Mouse (Mus musculus) lung, embryonic 15.5 days (tissue): Measurements from ENCODE around the gene Ckap2l. TPM values are rescaled to one million over a fixed set of nuclear protein-coding genes. Genes with fewer than 3 reads are reported as not detected.

ENCODE experiments used
- ATAC-seq: fragments of 200-750 bp; cut with Nextera tagmentation; 2 replicates; pipeline ENCODE4 v1.8.0; 2017; ENCODE audit warnings: moderate number of reproducible peaks, borderline replicate concordance; ENCODE audit not compliant: low FRiP score, low TSS enrichment; ENCODE audit errors: extremely low read depth
- H3K27ac ChIP-seq: fragments of 300-500 bp; sonication (generic); 2 replicates; pipeline ENCODE4 v1.5.1; 2015; ENCODE audit warnings: moderate library complexity, mild to moderate bottlenecking, inconsistent platforms
- H3K27me3 ChIP-seq: fragments of 300-500 bp; sonication (generic); 2 replicates; pipeline ENCODE4 v1.6.1; 2015; ENCODE audit warnings: inconsistent platforms
- H3K36me3 ChIP-seq: fragments of 300-500 bp; sonication (generic); 2 replicates; pipeline ENCODE4 v1.6.1; 2015; ENCODE audit warnings: inconsistent platforms
- H3K4me1 ChIP-seq: fragments of 300-500 bp; sonication (generic); 2 replicates; pipeline ENCODE4 v1.6.1; 2015; ENCODE audit warnings: inconsistent platforms
- H3K4me2 ChIP-seq: fragments of 300-500 bp; sonication (generic); 2 replicates; pipeline ENCODE4 v1.6.1; 2015; ENCODE audit warnings: inconsistent platforms, mild to moderate bottlenecking, moderate library complexity
- H3K4me3 ChIP-seq: fragments of 300-500 bp; sonication (generic); 2 replicates; pipeline ENCODE4 v1.5.1; 2015; ENCODE audit warnings: mild to moderate bottlenecking, inconsistent platforms
- H3K9ac ChIP-seq: fragments of 300-500 bp; sonication (generic); 2 replicates; pipeline ENCODE4 v1.6.1; 2015; ENCODE audit warnings: inconsistent platforms
- H3K9me3 ChIP-seq: fragments of 300-500 bp; sonication (generic); 2 replicates; pipeline ENCODE4 v1.6.1; 2016; ENCODE audit warnings: inconsistent platforms
- WGBS: fragments of 180-500 bp; shearing (Covaris S2); methylation state at CpG from one replicate; pipeline ENCODE4 v1.1.7; 2015; 5-methylcytosine and 5-hydroxymethylcytosine counted together
- polyA plus RNA-seq: library from polyadenylated mRNA; unstranded; fragments of >200 nt; fragmentation: Nextera tagmentation; extraction: Ambion mirVana; gene quantifications from 2 replicates; pipeline ENCODE4 v1.2.1, GENCODE M21; 2015

Gene Ckap2l
- polyA plus RNA-seq, 1 experiment from 2014 or later, result 50.0 TPM

DNA sequence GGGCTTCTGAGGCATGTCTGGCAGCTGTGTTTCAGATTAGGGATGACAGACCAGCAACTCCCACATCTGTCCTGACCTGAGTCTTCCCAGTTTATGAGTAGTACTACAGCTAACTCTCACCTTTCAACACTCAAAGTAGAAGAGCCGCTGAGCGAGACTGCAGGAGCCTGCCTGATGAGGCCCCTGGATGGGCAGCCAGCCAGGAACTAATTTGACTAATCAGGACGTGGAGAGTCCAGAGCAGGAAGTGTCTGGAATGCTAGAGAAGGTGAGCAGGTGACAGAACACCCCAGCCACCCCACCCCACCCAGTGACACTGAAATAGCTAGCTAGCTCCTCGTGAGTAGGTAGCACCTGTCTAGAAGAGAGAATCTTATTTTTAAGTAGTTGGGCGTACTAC, 51.4 kb downstream of the Ckap2l start:
- H3K9ac ChIP-seq, result no peak overlapping the region
- no peak overlapping the region for H3K27ac ChIP-seq
- WGBS, result 39% methylated on average over 5 of the region's 5 CpGs
- H3K36me3 ChIP-seq, result no peaks in the 10 kb centered on the region
- no peak overlapping the region for H3K4me3 ChIP-seq
- peaks cover 9% of the 10 kb centered on the region; the same call in 1 of the 2 replicates for H3K4me1 ChIP-seq
- H3K4me2 ChIP-seq, result no peak overlapping the region
- no peak for ATAC-seq
- no peaks in the 10 kb centered on the region for H3K27me3 ChIP-seq
- H3K9me3 ChIP-seq, result no peaks in the 10 kb centered on the region

DNA sequence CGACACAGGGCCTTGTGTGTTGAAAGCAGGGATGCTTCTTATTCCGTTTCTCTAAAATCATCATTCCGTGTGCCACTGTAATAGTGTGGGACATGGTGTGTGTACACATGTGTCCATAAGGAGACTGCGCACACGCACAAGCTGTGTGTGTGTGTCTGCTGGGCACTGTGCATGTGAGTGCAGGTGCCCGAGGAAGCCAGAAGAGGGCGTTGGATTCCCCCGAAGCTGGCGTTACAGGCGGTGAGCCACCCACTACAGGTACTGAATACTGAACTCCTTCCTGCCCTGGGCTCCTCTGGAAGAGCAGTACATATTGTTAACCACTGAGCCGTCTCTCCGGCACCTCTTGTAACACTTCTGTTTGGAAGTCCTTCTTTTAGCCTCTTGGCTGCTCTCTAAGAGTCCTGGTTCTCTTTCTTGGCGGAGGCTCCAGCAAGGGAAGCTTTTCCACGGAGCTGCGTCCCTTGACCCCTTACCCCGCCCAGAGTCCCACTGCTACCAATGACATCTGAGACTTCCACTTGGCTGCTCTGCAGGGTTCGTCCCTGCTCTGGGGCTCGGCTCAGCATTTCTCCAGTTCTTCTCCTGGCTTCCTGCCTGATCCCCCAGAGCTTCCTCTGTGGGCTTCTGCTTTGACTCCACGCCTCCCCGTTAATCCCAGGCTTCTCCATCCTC, 52.4 kb downstream of the Ckap2l start:
- Histone ChIP-seq H3K9me3 (no peaks in the 10 kb centered on the region), H3K27ac (no peak overlapping the region), H3K4me1 (peaks cover 9% of the 10 kb centered on the region; the same call in 1 of the 2 replicates), H3K27me3 (no peaks in the 10 kb centered on the region), H3K36me3 (no peaks in the 10 kb centered on the region), H3K9ac (no peak overlapping the region), H3K4me3 (no peak overlapping the region), H3K4me2 (no peak overlapping the region)
- ATAC-seq, result 0 out of 2 replicates have a peak, but pooled peaks have one; percentile 24
- WGBS, result 75% methylated on average over 20 of the region's 20 CpGs

DNA sequence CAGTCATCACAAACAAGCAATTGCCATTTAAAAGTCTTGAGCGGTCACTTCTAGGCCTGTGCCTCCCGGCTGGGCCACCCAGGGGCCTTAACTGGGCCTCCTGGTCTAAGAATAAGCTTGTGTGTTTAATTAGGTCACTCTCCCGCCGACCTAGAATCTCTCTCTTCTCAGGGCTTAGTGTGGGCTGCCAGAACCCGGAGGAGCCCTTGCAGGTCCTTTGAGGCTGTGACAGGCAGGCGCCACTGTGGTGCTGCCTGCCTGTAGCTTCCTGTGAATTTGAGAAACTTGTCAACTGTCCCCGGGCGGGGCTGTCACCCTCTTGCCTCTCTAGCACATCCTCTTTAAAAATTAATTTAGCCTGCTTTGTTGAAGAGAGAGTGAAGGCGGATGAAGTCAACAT, 53.2 kb downstream of the Ckap2l start:
- Histone ChIP-seq H3K9ac (no peak overlapping the region), H3K4me1 (peaks cover 9% of the 10 kb centered on the region; the same call in 1 of the 2 replicates), H3K27me3 (no peaks in the 10 kb centered on the region), H3K9me3 (no peaks in the 10 kb centered on the region), H3K4me3 (no peak overlapping the region), H3K36me3 (no peaks in the 10 kb centered on the region), H3K27ac (no peak overlapping the region), H3K4me2 (no peak overlapping the region)
- no peak for ATAC-seq
- 26% methylated on average over 9 of the region's 9 CpGs for WGBS

DNA sequence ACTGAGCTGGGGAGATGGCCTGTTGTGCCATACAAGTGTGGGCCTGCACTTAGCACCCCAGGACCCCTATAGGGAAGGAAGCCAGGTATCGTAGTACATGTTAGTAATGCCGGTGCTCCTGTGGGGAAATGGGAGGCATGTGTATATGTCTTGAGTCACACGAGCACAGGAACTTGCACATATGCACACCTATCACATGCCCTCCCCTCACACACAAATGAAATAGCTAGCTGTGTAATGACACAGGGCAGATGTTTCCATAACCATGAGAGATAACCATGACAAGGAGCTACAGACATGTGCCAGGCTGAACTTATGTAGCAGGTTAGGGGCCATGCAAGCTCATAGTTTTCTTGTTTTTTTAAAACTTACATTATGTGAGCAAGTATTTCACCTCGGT, 54.0 kb downstream of the Ckap2l start:
- H3K27ac ChIP-seq, result no peak overlapping the region
- H3K27me3 ChIP-seq, result no peaks in the 10 kb centered on the region
- H3K4me1 ChIP-seq, result peaks cover 9% of the 10 kb centered on the region; the same call in 1 of the 2 replicates
- WGBS, result 62% methylated on average over 4 of the region's 4 CpGs
- no peak overlapping the region for H3K4me3 ChIP-seq
- no peak for ATAC-seq
- no peak overlapping the region for H3K4me2 ChIP-seq
- no peak overlapping the region for H3K9ac ChIP-seq
- H3K9me3 ChIP-seq, result no peaks in the 10 kb centered on the region
- no peaks in the 10 kb centered on the region for H3K36me3 ChIP-seq

DNA sequence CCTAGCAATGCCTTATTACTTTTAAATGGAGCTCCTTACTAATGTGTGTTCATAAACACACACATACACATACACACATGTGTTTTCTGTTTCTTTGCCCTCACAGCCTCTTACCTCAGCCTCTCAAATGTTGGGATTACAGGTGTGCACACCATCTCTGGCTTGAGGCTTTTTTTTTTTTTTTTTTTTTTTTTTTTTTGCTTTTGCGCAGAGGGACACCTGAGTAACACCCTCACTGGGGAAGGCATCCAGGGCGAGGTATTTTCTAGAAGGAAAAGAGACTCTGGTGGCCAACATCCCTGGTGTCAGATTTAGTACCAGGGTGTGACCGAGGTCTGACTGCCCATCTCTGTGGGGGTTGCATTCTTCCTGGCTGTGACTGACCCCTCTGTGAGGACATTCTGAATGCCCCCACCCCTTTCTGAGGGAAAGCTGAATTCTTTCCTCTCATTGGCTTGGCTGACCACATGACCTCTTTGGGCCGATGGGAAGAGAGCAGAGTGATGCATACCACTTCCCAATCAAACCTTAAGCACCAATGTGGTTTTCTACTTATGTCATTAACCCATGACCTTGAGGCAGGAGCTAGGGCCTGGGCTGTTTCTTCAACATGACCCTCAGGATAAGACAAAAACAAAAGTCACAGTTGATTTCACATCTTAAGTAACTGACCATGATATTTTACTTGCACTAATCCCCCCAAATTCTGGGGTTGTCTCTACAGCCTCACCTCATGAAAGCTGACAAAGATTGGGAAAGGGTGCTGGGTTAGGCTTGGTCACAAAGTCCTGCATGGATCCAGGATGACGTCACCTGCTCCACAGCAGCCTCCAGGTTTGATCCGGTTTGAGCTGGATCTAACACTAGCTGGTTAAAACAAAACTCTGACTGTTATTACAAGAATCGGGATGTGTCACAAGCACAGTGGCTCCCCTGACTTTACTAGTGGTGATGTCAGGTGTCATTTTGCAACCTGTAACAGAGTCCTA, 54.9 kb downstream of the Ckap2l start:
- Histone ChIP-seq H3K27me3 (no peaks in the 10 kb centered on the region), H3K4me2 (no peak overlapping the region), H3K9me3 (no peaks in the 10 kb centered on the region), H3K4me3 (no peak overlapping the region), H3K36me3 (no peaks in the 10 kb centered on the region), H3K27ac (no peak overlapping the region), H3K4me1 (peaks cover 9% of the 10 kb centered on the region; the same call in 1 of the 2 replicates), H3K9ac (no peak overlapping the region)
- 52% methylated on average over 7 of the region's 7 CpGs for WGBS
- no peak for ATAC-seq

DNA sequence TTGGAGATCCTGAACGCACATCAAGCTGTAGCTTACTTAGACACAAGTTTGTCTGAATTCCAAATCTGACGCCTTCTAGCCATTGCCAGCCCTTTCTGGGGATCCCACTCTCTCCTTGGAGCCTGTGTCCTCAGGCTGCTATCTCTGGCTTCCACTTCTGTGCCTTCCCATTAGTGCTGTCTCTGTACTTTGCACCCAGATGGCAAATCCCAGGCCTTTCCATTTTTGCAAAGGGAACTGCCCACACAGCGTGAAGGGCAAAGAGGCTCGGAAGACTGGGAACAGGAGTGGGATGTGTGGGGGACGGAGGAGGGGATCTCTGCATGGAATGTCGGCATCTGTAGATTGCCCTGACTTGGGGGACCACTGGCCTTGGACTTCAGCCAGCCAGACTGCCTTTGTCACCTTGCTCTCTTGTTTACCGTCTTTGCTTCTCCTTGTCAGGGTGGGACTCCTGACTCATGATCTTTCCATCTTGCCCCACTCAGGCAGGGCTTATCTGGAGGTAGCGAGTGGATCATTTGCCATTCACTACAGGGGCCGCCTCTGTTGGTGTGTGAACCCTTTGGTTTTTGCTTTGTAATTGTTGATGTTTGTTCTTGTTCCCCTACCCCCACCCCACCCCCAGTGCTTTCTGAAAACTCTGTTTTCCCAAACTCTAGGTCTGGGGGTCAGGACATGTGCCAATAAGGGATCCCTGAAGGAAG, 56.1 kb downstream of the Ckap2l start:
- WGBS, result 44% methylated on average over 9 of the region's 9 CpGs
- H3K4me1 ChIP-seq, result peaks cover 9% of the 10 kb centered on the region; the same call in 1 of the 2 replicates
- no peaks in the 10 kb centered on the region for H3K27me3 ChIP-seq
- no peak overlapping the region for H3K27ac ChIP-seq
- H3K4me3 ChIP-seq, result no peak overlapping the region
- H3K36me3 ChIP-seq, result no peaks in the 10 kb centered on the region
- ATAC-seq, result no peak
- H3K9ac ChIP-seq, result no peak overlapping the region
- no peak overlapping the region for H3K4me2 ChIP-seq
- no peaks in the 10 kb centered on the region for H3K9me3 ChIP-seq

DNA sequence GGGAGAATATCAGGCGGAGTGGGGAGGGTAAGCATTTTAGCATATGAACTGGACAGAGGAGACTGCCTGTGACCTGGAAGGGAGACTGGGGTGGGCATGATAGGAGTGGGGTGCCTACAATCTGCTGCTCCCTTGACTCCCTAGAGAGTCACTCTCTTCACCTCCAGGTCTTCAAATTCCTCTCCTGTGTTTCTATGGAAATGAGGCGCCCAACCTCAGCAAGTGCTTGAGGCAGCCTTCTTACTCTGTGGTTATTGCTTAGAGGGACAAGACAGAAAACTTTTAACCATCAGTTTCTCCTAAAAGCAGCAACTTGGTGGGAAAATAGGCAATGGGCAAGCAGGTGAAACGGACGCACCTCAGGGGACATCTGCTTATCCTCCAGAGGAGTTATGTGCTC, 60.5 kb downstream of the Ckap2l start:
- no peaks in the 10 kb centered on the region for H3K27me3 ChIP-seq
- ATAC-seq, result no peak
- no peak overlapping the region for H3K4me3 ChIP-seq
- H3K4me1 ChIP-seq, result no peaks in the 10 kb centered on the region
- no peak overlapping the region for H3K27ac ChIP-seq
- H3K4me2 ChIP-seq, result no peak overlapping the region
- 74% methylated on average over 4 of the region's 4 CpGs for WGBS
- H3K36me3 ChIP-seq, result no peaks in the 10 kb centered on the region
- no peaks in the 10 kb centered on the region for H3K9me3 ChIP-seq
- H3K9ac ChIP-seq, result no peak overlapping the region

DNA sequence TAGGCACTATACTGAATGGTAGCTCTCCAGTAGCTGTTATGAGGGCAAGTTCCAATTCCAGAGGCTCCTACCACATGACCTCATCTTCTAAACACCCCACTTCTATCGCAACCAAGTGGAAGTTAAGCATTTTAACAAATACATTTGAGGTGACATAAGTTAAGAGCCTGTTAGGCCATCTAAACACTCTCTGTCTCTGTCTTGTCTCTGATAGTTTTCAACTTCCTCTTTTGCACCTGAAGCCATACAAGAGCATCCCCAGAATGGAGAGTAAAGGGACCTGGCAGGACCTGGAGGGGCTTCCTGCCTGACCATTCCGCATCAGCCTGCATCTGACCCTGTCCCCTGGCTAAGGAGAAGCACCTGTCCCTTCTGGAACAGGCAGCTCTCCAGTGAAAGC, 62.3 kb downstream of the Ckap2l start:
- Histone ChIP-seq H3K9me3 (no peaks in the 10 kb centered on the region), H3K4me3 (no peak overlapping the region), H3K27ac (no peak overlapping the region), H3K27me3 (no peaks in the 10 kb centered on the region), H3K4me2 (no peak overlapping the region), H3K36me3 (no peaks in the 10 kb centered on the region), H3K9ac (no peak overlapping the region), H3K4me1 (no peaks in the 10 kb centered on the region)
- no peak for ATAC-seq
- WGBS, result 55% methylated on average over 2 of the region's 2 CpGs

DNA sequence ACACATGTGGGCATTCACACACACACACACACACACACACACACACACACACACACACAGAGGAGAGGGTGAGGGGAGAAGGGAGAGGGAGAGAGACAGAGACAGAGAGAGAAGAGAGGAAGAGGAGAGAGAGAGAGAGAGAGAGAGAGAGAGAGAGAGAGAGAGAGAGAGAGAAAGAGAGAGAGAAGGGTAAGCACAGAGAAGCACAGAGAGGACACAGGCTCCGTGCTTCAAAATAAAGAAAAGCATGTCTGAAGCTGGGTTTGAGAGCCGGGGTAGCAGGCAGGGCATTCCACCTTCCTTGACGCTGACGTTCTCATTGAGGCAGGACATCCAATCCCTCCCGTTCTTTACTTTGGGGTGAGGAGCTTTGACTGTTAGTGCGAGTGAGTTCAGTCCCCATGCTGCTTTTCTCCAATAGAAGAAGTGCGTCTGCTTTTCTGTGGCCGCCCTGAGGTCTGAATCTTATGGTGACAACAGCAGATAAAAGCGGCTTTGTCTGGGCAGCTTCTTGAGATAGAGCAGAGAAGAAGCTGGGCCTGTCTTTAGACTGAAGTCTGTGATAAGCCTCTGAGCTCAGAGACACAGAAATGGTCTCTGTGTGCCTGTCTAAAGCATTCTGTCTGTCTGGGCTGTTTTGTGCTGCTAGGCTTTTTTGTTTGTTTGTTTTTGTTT, 63.1 kb downstream of the Ckap2l start:
- no peak overlapping the region for H3K27ac ChIP-seq
- H3K9ac ChIP-seq, result no peak overlapping the region
- H3K4me2 ChIP-seq, result no peak overlapping the region
- no peak overlapping the region for H3K4me3 ChIP-seq
- H3K27me3 ChIP-seq, result no peaks in the 10 kb centered on the region
- H3K9me3 ChIP-seq, result no peaks in the 10 kb centered on the region
- 28% methylated on average over 9 of the region's 9 CpGs for WGBS
- no peaks in the 10 kb centered on the region for H3K4me1 ChIP-seq
- H3K36me3 ChIP-seq, result no peaks in the 10 kb centered on the region
- ATAC-seq, result no peak

DNA sequence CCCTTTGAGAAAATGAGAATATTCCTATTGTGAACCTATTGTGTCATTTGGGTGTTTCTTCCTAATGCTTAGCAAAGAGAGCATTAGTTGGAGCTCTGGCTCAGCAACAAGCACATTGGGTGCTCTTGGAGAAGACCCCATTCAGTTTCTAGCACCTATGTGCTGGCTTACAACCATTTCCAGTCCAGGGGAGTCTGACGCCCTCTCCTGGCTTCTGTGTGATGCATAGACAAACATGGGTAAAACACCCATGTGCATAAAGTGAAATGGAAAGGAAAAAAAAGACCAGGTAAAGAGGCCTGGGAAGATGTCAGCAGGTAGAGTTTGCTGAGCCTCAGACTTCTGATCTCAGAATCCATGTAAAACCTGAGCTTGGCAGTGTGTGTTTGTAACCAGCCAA, 63.8 kb downstream of the Ckap2l start:
- no peaks in the 10 kb centered on the region for H3K4me1 ChIP-seq
- no peak for ATAC-seq
- H3K27me3 ChIP-seq, result no peaks in the 10 kb centered on the region
- no peak overlapping the region for H3K9ac ChIP-seq
- no peak overlapping the region for H3K4me2 ChIP-seq
- 79% methylated on average over 1 of the region's 1 CpGs for WGBS
- no peak overlapping the region for H3K27ac ChIP-seq
- no peaks in the 10 kb centered on the region for H3K36me3 ChIP-seq
- H3K9me3 ChIP-seq, result no peaks in the 10 kb centered on the region
- H3K4me3 ChIP-seq, result no peak overlapping the region

DNA sequence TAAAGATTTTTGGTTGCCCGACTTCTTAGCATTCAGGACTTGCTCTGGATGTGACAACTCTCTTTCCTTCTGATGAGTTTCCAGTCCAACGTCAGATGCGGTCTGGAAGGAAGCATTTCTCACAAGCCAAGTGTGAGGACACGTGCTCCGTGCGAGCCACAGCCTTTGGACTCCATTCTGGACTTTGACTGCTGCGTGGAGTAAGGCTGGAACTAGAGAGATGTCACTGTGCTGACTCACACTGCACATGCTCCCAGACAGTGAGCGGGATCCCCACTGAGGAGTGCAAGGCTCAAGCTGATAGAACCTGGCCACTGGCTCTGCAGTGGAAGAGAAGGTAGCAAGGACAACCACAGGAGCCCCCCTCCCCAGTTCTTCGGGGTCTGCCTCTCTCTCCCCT, 64.5 kb downstream of the Ckap2l start:
- H3K27ac ChIP-seq, result no peak overlapping the region
- H3K4me1 ChIP-seq, result no peaks in the 10 kb centered on the region
- no peaks in the 10 kb centered on the region for H3K27me3 ChIP-seq
- no peaks in the 10 kb centered on the region for H3K9me3 ChIP-seq
- no peak overlapping the region for H3K4me2 ChIP-seq
- 70% methylated on average over 9 of the region's 9 CpGs for WGBS
- no peaks in the 10 kb centered on the region for H3K36me3 ChIP-seq
- no peak overlapping the region for H3K9ac ChIP-seq
- no peak overlapping the region for H3K4me3 ChIP-seq
- no peak for ATAC-seq
